Mouse (Mus musculus) right cerebral cortex, postnatal 14 days (tissue): ENCODE data around the gene Arg2.
"Not testable (repeated sequence)": the region's sequence is repeated elsewhere in the genome, so short reads cannot be mapped to it uniquely, and the experiment has no call there.

Source experiments
- DNase-seq: peaks from one replicate; pipeline ENCODE4 v3.0.0; 2022

Gene Arg2

GRCm38 (mm10) chr12:79171269-79171995 lies 40.9 kb downstream of the Arg2 start:
- no peak for DNase-seq

- DNase-seq = peak; percentile 87
Measured at GRCm38 (mm10) chr12:79172019-79172941, 41.7 kb downstream of the Arg2 start, which contains the start of gene Vti1b. TSS of gene Vti1b (minus strand) at chr12:79172667.

- DNase-seq = no peak
Measured at GRCm38 (mm10) chr12:79173721-79174120, 43.1 kb downstream of the Arg2 start.

- no peak for DNase-seq
Measured at GRCm38 (mm10) chr12:79175998-79176397, 45.4 kb downstream of the Arg2 start.

GRCm38 (mm10) chr12:79185160-79185559 lies 54.6 kb downstream of the Arg2 start:
- not testable (repeated sequence) for DNase-seq

GRCm38 (mm10) chr12:79190931-79191673 lies 60.5 kb downstream of the Arg2 start:
- DNase-seq = peak; percentile 46

- peak; percentile 72 for DNase-seq
Measured at GRCm38 (mm10) chr12:79191701-79192100, 61.1 kb downstream of the Arg2 start.

GRCm38 (mm10) chr12:79192193-79192592 lies 61.6 kb downstream of the Arg2 start, which contains the start of gene Rdh11:
TSS of gene Rdh11 (minus strand) at chr12:79192293.
- no peak for DNase-seq

- peak; percentile 76 for DNase-seq
Measured at GRCm38 (mm10) chr12:79193441-79193840, 62.9 kb downstream of the Arg2 start.

GRCm38 (mm10) chr12:79197105-79197504 lies 66.5 kb downstream of the Arg2 start:
- DNase-seq = no peak

GRCm38 (mm10) chr12:79201882-79202281 lies 71.3 kb downstream of the Arg2 start:
- DNase-seq = no peak
